Mouse (Mus musculus) neutrophil, adult 83 days (primary cell): ENCODE data around the gene Prr15. TPM values are rescaled to one million over a fixed set of nuclear protein-coding genes. Genes with fewer than 3 reads are reported as not detected.

Experiments used
- total RNA-seq, 2 experiments: library from RNA; stranded (reverse); gene quantifications; one replicate each; pipeline ENCODE4 v1.2.4; 2023

Prr15 gene
- not detected for total RNA-seq

GRCm38 (mm10) chr6:54325246-54325885, at the start of gene Prr15:
Prr15 (plus strand) TSS chr6:54325835.

Other genes starting within 250 kb of the Prr15 start
- not detected for gene Wipf3, start 103.8 kb downstream of the Prr15 start, total RNA-seq
- under 1 TPM in 1 of 2 experiments, not detected in 1; 0.22 TPM for gene Scrn1, start 240.7 kb downstream of the Prr15 start, total RNA-seq